Mouse (Mus musculus) small intestine, adult 2 months (tissue): Measurements from ENCODE around the gene Rptor. TPM values are rescaled to one million over a fixed set of nuclear protein-coding genes. Genes with fewer than 3 reads are reported as not detected.

Experiments
- H3K27ac ChIP-seq: fragments of 200-500 bp; 2 replicates; pipeline ENCODE4 v1.5.1; 2012; ENCODE audit warnings: low read depth, low read length, control low read depth, inconsistent platforms; ENCODE audit not compliant: insufficient read depth
- H3K27me3 ChIP-seq: fragments of 200-500 bp; 2 replicates; pipeline ENCODE4 v1.6.1; 2012; ENCODE audit warnings: mild to moderate bottlenecking, moderate library complexity, low read length, inconsistent platforms; ENCODE audit not compliant: control insufficient read depth, insufficient read depth
- H3K36me3 ChIP-seq: fragments of 200-500 bp; 2 replicates; pipeline ENCODE4 v1.6.1; 2012; ENCODE audit warnings: mild to moderate bottlenecking, low read length, control low read depth, inconsistent platforms; ENCODE audit not compliant: control insufficient read depth, insufficient read depth
- H3K4me1 ChIP-seq: fragments of 200-500 bp; 2 replicates; pipeline ENCODE4 v1.6.1; 2012; ENCODE audit warnings: low read length, inconsistent platforms, mixed read lengths; ENCODE audit not compliant: control insufficient read depth, insufficient read depth, insufficient read length
- H3K4me3 ChIP-seq: fragments of 200-500 bp; 2 replicates; pipeline ENCODE4 v1.5.1; 2012; ENCODE audit warnings: low read depth, mild to moderate bottlenecking, control low read depth, inconsistent platforms, low read length, moderate library complexity
- CTCF ChIP-seq: fragments of 200-500 bp; IDR thresholded peaks from 2 replicates; pipeline ENCODE4 v1.5.1; 2012; ENCODE audit warnings: low read depth, mild to moderate bottlenecking, control low read depth, inconsistent platforms, low read length, moderate library complexity, mixed read lengths; ENCODE audit not compliant: insufficient replicate concordance, insufficient read length; ENCODE audit errors: extremely low read depth
- POLR2A ChIP-seq: fragments of 200-500 bp; IDR thresholded peaks from 2 replicates; pipeline ENCODE4 v1.6.1; 2012; ENCODE audit warnings: low read depth, mild to moderate bottlenecking, control low read depth, inconsistent platforms, low read length, moderate library complexity
- WGBS: fragments of 180-500 bp; shearing (Covaris S2); methylation state at CpG from one replicate; pipeline ENCODE4 v1.1.7; 2018; 5-methylcytosine and 5-hydroxymethylcytosine counted together
- polyA plus RNA-seq: library from polyadenylated mRNA; depleted of rRNA; stranded (reverse); fragments of >200 nt; gene quantifications from 2 replicates; pipeline ENCODE4 v1.2.3, GENCODE M21; 2012

The Rptor gene
- polyA plus RNA-seq, 1 experiment = 26.8 TPM

GRCm38 (mm10) chr11:119563166-119563565, 39.5 kb upstream of the Rptor start:
- H3K27me3 ChIP-seq = peaks cover 15% of the 10 kb centered on the region; the same call in 1 of the 2 replicates
- H3K4me1 ChIP-seq = no peaks in the 10 kb centered on the region
- 59% methylated on average over 9 of the region's 9 CpGs for WGBS
- no peak overlapping the region for H3K4me3 ChIP-seq
- no peaks in the 10 kb centered on the region for H3K36me3 ChIP-seq
- TF ChIP-seq CTCF (no peak), POLR2A (no peak)
- H3K27ac ChIP-seq = no peak overlapping the region

GRCm38 (mm10) chr11:119564383-119564782, 38.3 kb upstream of the Rptor start:
- no peak for TF ChIP-seq POLR2A
- no peak for TF ChIP-seq CTCF
- 84% methylated on average over 10 of the region's 10 CpGs for WGBS

GRCm38 (mm10) chr11:119565021-119565420, 37.7 kb upstream of the Rptor start:
- 66% methylated on average over 7 of the region's 7 CpGs for WGBS
- Histone ChIP-seq H3K4me3 (no peak overlapping the region), H3K36me3 (no peaks in the 10 kb centered on the region), H3K27ac (no peak overlapping the region), H3K4me1 (no peaks in the 10 kb centered on the region), H3K27me3 (peaks cover 5% of the 10 kb centered on the region; the same call in 1 of the 2 replicates)
- no peak for TF ChIP-seq POLR2A
- TF ChIP-seq CTCF = no peak

More at GRCm38 (mm10) chr11:119564383-119564782, 38.3 kb upstream of the Rptor start:
- Histone ChIP-seq H3K4me3 (no peak overlapping the region), H3K27me3 (peaks cover 7% of the 10 kb centered on the region; the same call in 1 of the 2 replicates), H3K36me3 (no peaks in the 10 kb centered on the region), H3K4me1 (no peaks in the 10 kb centered on the region), H3K27ac (no peak overlapping the region)

GRCm38 (mm10) chr11:119565684-119566083, 37.0 kb upstream of the Rptor start:
- Histone ChIP-seq H3K4me1 (no peaks in the 10 kb centered on the region), H3K36me3 (no peaks in the 10 kb centered on the region), H3K4me3 (no peak overlapping the region), H3K27ac (no peak overlapping the region), H3K27me3 (peaks cover 3% of the 10 kb centered on the region; the same call in 1 of the 2 replicates)
- WGBS = 38% methylated on average over 10 of the region's 10 CpGs
- TF ChIP-seq POLR2A (no peak), CTCF (no peak)

- no peaks in the 10 kb centered on the region for H3K4me1 ChIP-seq
- TF ChIP-seq CTCF (no peak), POLR2A (no peak)
- peaks cover 3% of the 10 kb centered on the region; the same call in 1 of the 2 replicates for H3K27me3 ChIP-seq
- no peak overlapping the region for H3K4me3 ChIP-seq
- H3K36me3 ChIP-seq = no peaks in the 10 kb centered on the region
- no peak overlapping the region for H3K27ac ChIP-seq
- WGBS = 50% methylated on average over 5 of the region's 5 CpGs
These were observed 36.5 kb upstream of the Rptor start for GRCm38 (mm10) chr11:119566188-119566587.

GRCm38 (mm10) chr11:119572316-119573010, 30.2 kb upstream of the Rptor start:
- H3K4me1 ChIP-seq = peaks cover 9% of the 10 kb centered on the region
- TF ChIP-seq CTCF (no peak), POLR2A (no peak)
- no peaks in the 10 kb centered on the region for H3K27me3 ChIP-seq
- no peak overlapping the region for H3K27ac ChIP-seq
- 58% methylated on average over 15 of the region's 15 CpGs for WGBS
- H3K36me3 ChIP-seq = no peaks in the 10 kb centered on the region
- H3K4me3 ChIP-seq = no peak overlapping the region

- peak overlapping the region; percentile 61; the same call in 1 of the 2 replicates for H3K27ac ChIP-seq
- H3K36me3 ChIP-seq = no peaks in the 10 kb centered on the region
- no peaks in the 10 kb centered on the region for H3K27me3 ChIP-seq
- H3K4me1 ChIP-seq = peaks cover 11% of the 10 kb centered on the region
- WGBS = 16% methylated on average over 4 of the region's 4 CpGs
- no peak overlapping the region for H3K4me3 ChIP-seq
- TF ChIP-seq CTCF = no peak
- no peak for TF ChIP-seq POLR2A
These were observed 25.9 kb upstream of the Rptor start for GRCm38 (mm10) chr11:119576855-119577254.
